In the genomic region with DNA sequence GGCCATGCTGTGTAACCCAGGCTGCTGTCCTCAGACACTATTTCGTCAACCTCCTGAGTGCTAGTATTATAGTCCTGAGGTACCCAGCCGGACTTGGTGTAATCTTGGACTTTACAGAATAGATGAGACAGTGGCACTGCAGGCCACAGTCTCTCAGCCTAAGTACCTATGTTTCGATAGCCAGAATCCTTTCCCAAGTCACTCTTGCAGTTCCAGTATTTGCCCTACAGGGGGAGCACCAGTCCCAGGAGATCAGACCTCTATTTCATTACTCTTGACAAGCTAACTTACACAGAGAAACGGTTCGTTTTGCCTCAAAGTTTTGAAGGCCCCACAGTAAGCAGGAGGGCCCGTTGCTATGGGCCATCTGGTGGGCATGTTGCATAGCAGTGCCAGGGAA, we compare ENCODE assay signal across 9 mouse cellular contexts. TPM values are rescaled to one million over a fixed set of nuclear protein-coding genes. Genes with fewer than 3 reads are reported as not detected.
A peak's percentile ranks its signal among the peaks of the same experiment; 100 is the strongest.
DNase-seq lines count a peak whose midpoint lies in the region; ATAC-seq lines count a peak whose summit lies in the region.
"Had no signal": no experiment of that assay in that cellular context is flagged by ENCODE, and none has a peak within 500 bp of the region (broad histone marks: within the 10 kb centered on the region; RNA-seq: fewer than 3 reads in every experiment).

No protein-coding gene starts in this region.

- 47% methylated on average over 6 of the region's 6 CpGs for WGBS in neural tube, embryonic 15.5 days

- H3K27ac ChIP-seq in neural tube, embryonic 15.5 days (replicated peaks) = no peak overlapping the region

- no peaks in the 10 kb centered on the region for H3K36me3 ChIP-seq in neural tube, embryonic 15.5 days

- H3K27me3 ChIP-seq in neural tube, embryonic 15.5 days (replicated peaks) = no peaks in the 10 kb centered on the region

- DNase-seq in cerebellum, adult 18-20 months = peak; percentile 16 to 27
- no peak for DNase-seq in cerebellum, adult 9-11 months
- DNase-seq in neural tube, embryonic 10.5 days (ENCODE audit: extremely low spot score, low spot score) = peak; percentile 60
- peak; percentile 77 for DNase-seq in embryo, embryonic 10.5 days (ENCODE audit: low spot score)
- peak; percentile 64 for DNase-seq in kidney, postnatal 4 days
- DNase-seq in lung, postnatal 25 days (ENCODE audit: low spot score) = peak; percentile 68
- no peak for DNase-seq in spleen, postnatal 36 days (ENCODE audit: low spot score in 2 of 2)

- H3K9ac ChIP-seq in neural tube, embryonic 15.5 days (replicated peaks) = no peak overlapping the region

- no peaks in the 10 kb centered on the region for H3K9me3 ChIP-seq in neural tube, embryonic 15.5 days (replicated peaks)

- no peaks in the 10 kb centered on the region for H3K4me1 ChIP-seq in neural tube, embryonic 15.5 days

- H3K4me2 ChIP-seq in neural tube, embryonic 15.5 days = no peak overlapping the region

- H3K4me3 ChIP-seq in neural tube, embryonic 15.5 days (replicated peaks) = no peak overlapping the region

- ATAC-seq in neural tube, embryonic 15.5 days (ENCODE audit: low FRiP score) = no peak

RNA-seq across cellular contexts. Expression of gene Cyp2b19, which starts 21.5 kb away (rescaled TPM):
- polyA plus RNA-seq in neural tube, embryonic 15.5 days (2015; fragmentation: Nextera tagmentation; extraction: Ambion mirVana) = 0.36 and 0.52 TPM in 2 replicates
- polyA plus RNA-seq: heart, embryonic 16.5 days had no signal

RNA-seq across cellular contexts. Expression of gene Cyp2g1, which starts 30.2 kb away (rescaled TPM):
- not detected in 2 replicates for polyA plus RNA-seq in neural tube, embryonic 15.5 days (2015; fragmentation: Nextera tagmentation; extraction: Ambion mirVana)

RNA-seq across cellular contexts. Expression of gene Cyp2a5, which starts 56.6 kb away (rescaled TPM):
- polyA plus RNA-seq in neural tube, embryonic 15.5 days (2015; fragmentation: Nextera tagmentation; extraction: Ambion mirVana) = 0.28 and 0.32 TPM in 2 replicates

Comparison
In these comparisons a context has a peak if more than half of its experiments do, and no peak if none do; other contexts are left out.
1. DNase-seq: peak in cerebellum, adult 18-20 months (2 of 2), neural tube, embryonic 10.5 days (single experiment), embryo, embryonic 10.5 days (single experiment), kidney, postnatal 4 days (2 of 2) and lung, postnatal 25 days (single experiment); none in cerebellum, adult 9-11 months (single experiment) and spleen, postnatal 36 days (0 of 2).